Mouse (Mus musculus) hindbrain, embryonic 11.5 days (tissue): ENCODE results near the gene Gsn. TPM values are rescaled to one million over a fixed set of nuclear protein-coding genes. Genes with fewer than 3 reads are reported as not detected.

Source experiments
- ATAC-seq: fragments of 200-750 bp; cut with Nextera tagmentation; 2 replicates; pipeline ENCODE4 v1.8.0; 2017; ENCODE audit warnings: mild to moderate bottlenecking, moderate TSS enrichment, moderate library complexity; ENCODE audit not compliant: low FRiP score
- DNase-seq: peaks from one replicate; pipeline ENCODE4 v3.0.0-alpha.2; 2015; ENCODE audit warnings: low spot score
- H3K27ac ChIP-seq: fragments of 300-500 bp; sonication (generic); 2 replicates; pipeline ENCODE4 v1.5.1; 2014; ENCODE audit warnings: mild to moderate bottlenecking, low read depth, low read length
- H3K27me3 ChIP-seq: fragments of 300-500 bp; sonication (generic); 2 replicates; pipeline ENCODE4 v1.6.1; 2014; ENCODE audit warnings: mild to moderate bottlenecking, low read length, moderate library complexity, mixed read lengths; ENCODE audit not compliant: control insufficient read depth, insufficient read depth
- H3K36me3 ChIP-seq: fragments of 300-500 bp; sonication (generic); 2 replicates; pipeline ENCODE4 v1.6.1; 2014; ENCODE audit warnings: mild to moderate bottlenecking, low read length, moderate library complexity, mixed read lengths; ENCODE audit not compliant: control insufficient read depth, insufficient read depth
- H3K4me1 ChIP-seq: fragments of 300-500 bp; sonication (generic); replicated peaks from 2 replicates; pipeline ENCODE4 v1.6.1; 2014; ENCODE audit warnings: low read length, mixed read lengths; ENCODE audit not compliant: control insufficient read depth, insufficient read depth
- H3K4me2 ChIP-seq: fragments of 300-500 bp; sonication (generic); replicated peaks from 2 replicates; pipeline ENCODE4 v1.6.1; 2014; ENCODE audit warnings: mild to moderate bottlenecking, low read depth, low read length
- H3K4me3 ChIP-seq: fragments of 300-500 bp; sonication (generic); 2 replicates; pipeline ENCODE4 v1.5.1; 2014; ENCODE audit warnings: low read depth, low read length
- H3K9ac ChIP-seq: fragments of 300-500 bp; sonication (generic); 2 replicates; pipeline ENCODE4 v1.6.1; 2014; ENCODE audit warnings: low read depth, low read length
- H3K9me3 ChIP-seq: fragments of 300-500 bp; sonication (generic); 2 replicates; pipeline ENCODE4 v1.6.1; 2016; ENCODE audit warnings: low read length; ENCODE audit not compliant: control insufficient read depth
- WGBS: fragments of 180-500 bp; shearing (Covaris S2); extraction: QIAGEN DNeasy Blood & Tissue Kit; methylation state at CpG from one replicate; pipeline ENCODE4 v1.1.7; 2014; 5-methylcytosine and 5-hydroxymethylcytosine counted together
- polyA plus RNA-seq: library from polyadenylated mRNA; unstranded; fragments of >200 nt; fragmentation: Nextera tagmentation; extraction: Ambion mirVana; gene quantifications from 2 replicates; pipeline ENCODE4 v1.2.1, GENCODE M21; 2014

Gsn gene
- polyA plus RNA-seq, 1 experiment from 2014 or later: 40.2 TPM

DNA sequence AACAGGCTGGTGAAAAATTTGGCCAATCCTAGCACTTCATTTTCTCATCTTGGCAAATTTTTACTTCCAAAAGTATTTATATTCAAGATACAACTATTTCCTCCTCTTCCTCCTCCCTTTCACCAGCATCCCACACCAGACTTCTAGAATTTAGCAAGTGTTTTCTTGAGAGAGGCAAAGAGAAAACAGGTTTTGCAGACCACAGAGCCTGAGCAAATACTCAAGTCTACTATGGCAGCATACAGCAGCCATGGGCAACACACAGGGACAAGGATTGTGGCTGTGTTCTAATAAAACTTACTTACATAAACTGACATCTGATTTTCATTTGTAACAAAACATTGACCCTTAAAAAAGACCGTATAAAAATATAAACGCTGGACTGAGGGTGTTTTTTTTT lies 75.0 kb downstream of the Gsn start:
- Histone ChIP-seq H3K9ac (no peak overlapping the region), H3K36me3 (no peaks in the 10 kb centered on the region), H3K4me3 (no peak overlapping the region), H3K4me1 (no peaks in the 10 kb centered on the region), H3K9me3 (no peaks in the 10 kb centered on the region), H3K27me3 (no peaks in the 10 kb centered on the region), H3K4me2 (no peak overlapping the region), H3K27ac (no peak overlapping the region)
- WGBS: 64% methylated on average over 2 of the region's 2 CpGs
- no peak for ATAC-seq
- no peak for DNase-seq

DNA sequence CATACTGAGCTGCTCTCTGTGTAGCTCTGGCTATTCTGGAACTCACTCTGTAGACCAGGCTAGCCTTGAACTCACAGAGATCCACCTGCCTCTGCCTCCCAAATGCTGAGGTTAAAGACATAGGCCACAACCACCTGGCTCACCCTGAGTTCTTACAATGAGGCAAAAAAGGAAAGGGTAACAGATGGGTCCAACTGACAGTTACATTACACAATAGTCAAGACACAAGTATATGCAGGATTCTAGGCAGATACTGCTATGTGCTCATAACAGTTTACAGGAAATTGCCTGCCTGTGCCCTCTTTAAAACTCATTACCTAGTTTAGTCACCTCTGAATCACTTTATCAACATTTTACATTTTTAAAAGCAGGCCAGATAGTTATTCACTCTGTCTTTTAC lies 77.5 kb downstream of the Gsn start:
- Histone ChIP-seq H3K4me2 (no peak overlapping the region), H3K27ac (no peak overlapping the region), H3K9me3 (no peaks in the 10 kb centered on the region), H3K9ac (no peak overlapping the region), H3K4me3 (no peak overlapping the region), H3K4me1 (no peaks in the 10 kb centered on the region), H3K27me3 (no peaks in the 10 kb centered on the region), H3K36me3 (no peaks in the 10 kb centered on the region)
- ATAC-seq (no peak), DNase-seq (no peak)

DNA sequence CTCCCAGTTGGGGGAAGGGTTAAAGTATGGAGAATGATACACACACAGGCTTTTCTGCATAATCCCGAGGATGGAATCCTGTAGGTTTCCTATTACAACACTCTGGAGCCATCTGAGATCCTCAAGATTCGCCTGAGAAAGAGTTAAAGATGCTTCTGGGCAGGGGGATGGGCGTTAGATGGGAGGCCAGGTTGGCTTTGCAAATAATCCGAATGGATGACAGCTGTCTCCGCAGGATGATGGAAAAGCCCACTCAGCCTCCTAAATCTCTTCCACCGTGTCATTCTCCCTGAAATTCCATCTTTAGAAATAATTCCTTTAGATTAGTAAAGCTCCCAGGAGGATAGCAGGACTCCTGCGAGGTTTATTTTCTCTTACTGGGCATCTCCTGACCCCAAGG lies 79.4 kb downstream of the Gsn start:
- no peak overlapping the region; the same call in 1 of the 2 replicates for H3K9ac ChIP-seq
- H3K27me3 ChIP-seq: no peaks in the 10 kb centered on the region
- H3K4me1 ChIP-seq: no peaks in the 10 kb centered on the region
- no peak for ATAC-seq
- WGBS: 9% methylated on average over 7 of the region's 7 CpGs
- no peaks in the 10 kb centered on the region for H3K36me3 ChIP-seq
- no peak for DNase-seq
- no peaks in the 10 kb centered on the region for H3K9me3 ChIP-seq
- no peak overlapping the region for H3K27ac ChIP-seq
- peak overlapping the region; percentile 80 for H3K4me3 ChIP-seq
- H3K4me2 ChIP-seq: peak overlapping the region; percentile 93

DNA sequence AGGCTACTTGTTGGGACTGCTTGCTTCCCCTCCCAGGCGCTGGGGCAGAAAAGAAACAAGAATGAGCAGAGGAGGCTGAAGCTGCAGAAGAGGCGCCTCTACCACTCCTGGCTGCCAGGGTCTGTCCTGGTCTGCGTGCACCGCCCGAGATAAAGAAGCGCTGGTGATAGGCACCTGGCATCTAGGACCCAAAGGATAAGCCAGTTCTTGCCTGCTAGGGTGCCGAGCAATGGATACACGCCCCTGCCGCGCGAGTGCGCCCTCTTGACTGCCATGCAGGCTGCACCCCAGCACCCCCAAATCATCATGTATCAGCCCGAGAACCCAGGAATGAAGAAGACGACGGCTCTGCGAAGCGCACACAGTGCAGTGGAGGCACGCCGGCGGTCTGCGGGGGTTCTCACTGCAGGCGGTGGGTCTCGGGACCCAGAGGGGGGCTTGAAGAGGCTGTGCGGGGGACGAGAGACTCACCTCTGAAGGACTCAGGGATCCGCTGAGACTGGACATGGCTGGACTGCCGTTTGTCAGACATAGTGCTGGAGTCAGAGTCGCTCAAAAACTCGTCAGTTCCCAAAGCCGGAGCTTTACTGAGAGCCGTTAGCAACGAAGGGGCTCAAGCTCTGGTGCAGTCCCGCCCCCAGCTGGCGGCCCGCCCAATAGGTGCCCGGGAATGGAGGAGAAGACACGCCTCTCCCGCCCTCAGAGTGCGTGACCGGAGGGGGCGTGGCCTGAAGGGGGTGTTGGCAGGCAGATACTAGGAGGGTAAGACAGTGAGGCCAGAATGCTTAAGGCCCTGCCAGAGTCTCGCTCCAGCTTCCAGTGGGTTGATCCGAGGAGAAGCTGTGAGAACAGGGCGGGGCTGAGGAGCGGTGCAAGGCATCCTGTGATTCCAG lies 80.5 kb downstream of the Gsn start, which contains the start of gene Stom:
Stom (minus strand) TSS at position 589 of the 893 bp plus-strand sequence.
- Histone ChIP-seq H3K4me2 (peak within 1 kb of the TSS; percentile 93), H3K9ac (peak within 1 kb of the TSS; percentile 74), H3K36me3 (no peaks in the 10 kb centered on the region), H3K4me1 (no peaks in the 10 kb centered on the region), H3K27ac (peak within 1 kb of the TSS; percentile 75), H3K27me3 (no peaks in the 10 kb centered on the region), H3K4me3 (peak within 1 kb of the TSS; percentile 80), H3K9me3 (no peaks in the 10 kb centered on the region)
- ATAC-seq: peak; percentile 100
- DNase-seq: peak; percentile 99
- under 1% methylated on average over 45 of the region's 45 CpGs for WGBS

DNA sequence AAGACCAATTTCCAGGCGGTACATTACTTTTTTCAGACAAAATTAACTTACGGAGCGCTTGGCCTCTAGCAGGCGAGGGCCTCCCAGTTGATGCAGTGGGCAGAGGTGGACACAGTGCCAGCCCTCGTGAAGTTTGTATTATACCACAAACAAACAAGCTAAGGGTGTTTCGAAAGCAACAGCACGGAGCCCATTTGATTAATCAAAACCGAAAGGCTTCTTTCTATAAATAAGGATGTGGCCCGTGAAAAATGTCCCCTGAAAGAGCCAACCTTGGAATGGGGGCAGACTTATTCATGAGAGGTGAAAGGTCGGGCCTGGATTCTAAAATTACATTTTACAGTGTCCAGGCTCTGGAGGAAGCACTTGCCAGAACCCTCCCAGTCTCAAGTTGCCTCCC lies 81.2 kb downstream of the Gsn start:
- Histone ChIP-seq H3K9ac (peak overlapping the region; percentile 45; the same call in 1 of the 2 replicates), H3K27ac (0 out of 2 replicates have a peak overlapping the region, but pooled peaks have one; percentile 30), H3K4me1 (no peaks in the 10 kb centered on the region), H3K9me3 (no peaks in the 10 kb centered on the region), H3K27me3 (no peaks in the 10 kb centered on the region), H3K36me3 (no peaks in the 10 kb centered on the region), H3K4me3 (peak overlapping the region; percentile 80), H3K4me2 (peak overlapping the region; percentile 61)
- no peak for ATAC-seq
- DNase-seq: no peak
- 47% methylated on average over 10 of the region's 10 CpGs for WGBS

DNA sequence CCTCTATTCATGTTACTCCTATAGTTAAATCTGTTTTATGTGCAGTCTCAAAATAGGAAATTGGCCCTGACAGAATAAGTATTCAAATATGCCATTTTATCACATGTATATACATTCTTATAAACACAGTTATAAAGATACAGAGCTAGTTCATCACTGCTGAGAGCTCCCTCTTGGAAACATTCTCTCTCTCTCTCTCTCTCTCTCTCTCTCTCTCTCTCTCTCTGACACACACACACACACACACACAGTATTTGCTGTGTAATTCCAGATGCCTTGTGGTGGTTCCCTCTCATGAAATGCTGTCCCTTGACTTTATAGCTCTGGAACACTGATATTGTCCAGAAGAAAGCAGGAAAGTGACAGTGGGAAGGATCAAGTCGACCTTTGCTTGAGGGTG lies 81.9 kb downstream of the Gsn start:
- WGBS: 76% methylated on average over 1 of the region's 1 CpGs
- no peak for ATAC-seq

DNA sequence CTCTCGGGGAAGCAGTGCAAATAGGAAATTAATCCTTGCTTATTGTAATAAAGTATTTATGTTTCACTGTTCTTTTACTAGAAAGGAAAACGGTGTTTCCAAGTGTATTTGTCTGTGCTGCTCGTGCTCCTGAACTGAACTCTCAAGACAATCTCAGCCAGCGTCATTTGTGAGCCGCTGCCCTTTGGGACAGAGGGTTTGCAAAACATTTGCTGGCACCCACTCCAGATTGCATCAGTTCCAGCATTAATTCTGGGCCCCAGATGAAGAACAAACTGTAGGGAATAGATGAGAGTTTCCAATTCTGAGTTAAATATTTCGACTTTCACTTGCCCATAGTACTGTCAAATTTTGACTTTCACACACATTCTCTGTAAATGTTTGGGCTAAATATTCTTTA lies 82.5 kb downstream of the Gsn start:
- Histone ChIP-seq H3K27me3 (no peaks in the 10 kb centered on the region), H3K9ac (no peak overlapping the region), H3K27ac (no peak overlapping the region), H3K4me2 (no peak overlapping the region), H3K4me3 (no peak overlapping the region), H3K9me3 (no peaks in the 10 kb centered on the region), H3K4me1 (no peaks in the 10 kb centered on the region), H3K36me3 (no peaks in the 10 kb centered on the region)
- no peak for ATAC-seq
- DNase-seq: no peak
- WGBS: 87% methylated on average over 6 of the region's 6 CpGs

More for the DNA sequence above, 81.9 kb downstream of the Gsn start:
- Histone ChIP-seq H3K9me3 (no peaks in the 10 kb centered on the region), H3K36me3 (no peaks in the 10 kb centered on the region), H3K9ac (no peak overlapping the region), H3K4me1 (no peaks in the 10 kb centered on the region), H3K4me3 (no peak overlapping the region), H3K27me3 (no peaks in the 10 kb centered on the region), H3K4me2 (no peak overlapping the region), H3K27ac (no peak overlapping the region)
- no peak for DNase-seq

DNA sequence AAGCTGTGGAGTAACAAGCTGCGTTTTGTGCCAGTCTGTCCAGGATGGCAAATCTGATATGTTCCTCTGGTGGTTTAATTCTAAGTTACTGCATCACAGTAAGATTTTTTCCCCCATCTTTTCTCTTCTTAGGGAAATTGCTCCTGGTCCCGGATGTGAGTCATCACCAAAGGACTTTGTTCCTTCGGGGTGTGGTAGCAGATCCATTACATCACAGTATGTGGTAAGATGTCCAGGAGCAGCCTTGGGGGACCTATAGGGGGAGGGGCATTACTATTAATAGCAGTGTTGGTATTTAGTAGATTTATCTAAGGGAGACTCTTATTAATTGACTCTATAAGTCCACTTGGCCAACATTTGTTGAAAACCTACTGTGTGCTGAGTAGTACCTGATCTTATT lies 86.4 kb downstream of the Gsn start:
- H3K27ac ChIP-seq: no peak overlapping the region
- no peak overlapping the region for H3K4me3 ChIP-seq
- no peak overlapping the region for H3K4me2 ChIP-seq
- ATAC-seq (no peak), DNase-seq (no peak)
- no peaks in the 10 kb centered on the region for H3K9me3 ChIP-seq
- no peak overlapping the region for H3K9ac ChIP-seq
- H3K27me3 ChIP-seq: no peaks in the 10 kb centered on the region
- WGBS: 77% methylated on average over 3 of the region's 3 CpGs
- no peaks in the 10 kb centered on the region for H3K36me3 ChIP-seq
- H3K4me1 ChIP-seq: no peaks in the 10 kb centered on the region

DNA sequence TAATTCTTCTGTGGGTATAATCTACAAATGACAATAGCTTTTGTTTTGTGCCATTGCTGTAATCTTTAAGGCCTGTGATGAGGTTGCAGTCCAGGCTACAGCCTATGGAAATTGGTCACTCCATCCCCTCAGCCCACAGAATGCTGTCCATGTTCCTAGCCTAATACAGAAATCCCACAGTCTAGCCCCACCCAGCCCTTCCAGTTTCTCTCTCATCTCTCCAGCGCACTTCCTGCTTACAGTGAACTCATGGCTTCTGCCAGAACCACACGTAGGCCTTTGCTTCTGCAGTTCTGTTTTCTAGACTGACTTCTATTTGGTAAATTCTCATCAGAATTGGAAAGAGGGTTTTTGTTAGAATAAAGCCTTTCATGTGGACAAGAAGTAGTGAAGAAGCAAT lies 89.8 kb downstream of the Gsn start:
- Histone ChIP-seq H3K4me1 (no peaks in the 10 kb centered on the region), H3K36me3 (no peaks in the 10 kb centered on the region), H3K4me3 (no peak overlapping the region), H3K9ac (no peak overlapping the region), H3K4me2 (no peak overlapping the region), H3K27me3 (no peaks in the 10 kb centered on the region), H3K27ac (no peak overlapping the region), H3K9me3 (no peaks in the 10 kb centered on the region)
- WGBS: 78% methylated on average over 2 of the region's 2 CpGs
- DNase-seq (no peak), ATAC-seq (no peak)
